Mouse (Mus musculus): ENCODE results near the gene A430078G23Rik. TPM values are rescaled to one million over a fixed set of nuclear protein-coding genes. Genes with fewer than 3 reads are reported as not detected.

The A430078G23Rik gene
- polyA plus RNA-seq, 1 experiment from 2014 or later, result 0.11 TPM

DNA sequence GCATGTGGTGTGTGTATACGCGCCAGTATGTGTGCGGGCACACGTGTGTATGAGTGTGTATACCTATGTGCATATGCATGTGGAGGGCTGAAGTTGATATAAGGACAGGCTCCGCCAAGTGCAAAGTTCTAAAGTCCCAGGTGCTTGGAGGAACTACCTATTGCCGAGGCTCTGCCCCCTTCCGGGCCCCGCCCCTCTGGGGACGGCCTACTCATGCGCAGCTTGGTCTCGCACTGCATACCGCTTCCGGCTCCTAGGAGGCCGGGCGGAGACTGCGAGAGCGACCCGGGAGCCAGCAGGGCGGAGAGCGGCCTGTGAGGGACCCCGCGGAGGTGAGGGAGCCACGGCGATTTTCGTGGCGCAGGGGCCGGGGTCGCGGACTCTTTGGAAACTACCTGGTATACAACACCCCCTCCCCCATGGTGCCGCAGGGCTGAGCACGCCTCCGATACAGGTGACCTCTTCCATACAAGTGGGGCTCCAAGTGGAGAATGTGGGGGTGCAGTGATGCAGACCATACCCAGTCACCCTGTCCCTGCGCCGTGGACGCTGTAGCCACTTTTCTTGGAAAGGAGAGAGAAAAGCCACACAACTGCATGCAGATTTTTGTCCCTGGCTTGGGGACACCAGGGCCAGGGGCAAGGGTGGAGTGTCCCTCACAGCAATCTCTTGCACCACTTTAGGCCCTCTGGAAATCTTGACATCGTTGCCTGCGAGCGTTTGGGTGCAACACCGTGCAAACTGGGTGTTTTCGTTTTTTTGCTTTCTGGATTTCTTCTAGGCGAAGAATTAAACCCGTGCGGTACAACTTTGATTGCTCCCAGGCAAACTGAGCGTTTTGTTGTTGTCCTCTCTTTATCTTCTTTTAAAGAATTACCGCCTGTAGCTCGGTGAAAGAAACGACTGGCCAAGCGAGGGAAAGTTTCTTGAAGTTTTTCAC is 39.8 kb downstream of the A430078G23Rik start, which contains the start of gene Arhgef18:
Gene Arhgef18 (plus strand): TSS at position 236 of the 940 bp plus-strand sequence.
- H3K4me1 ChIP-seq, result peaks cover 23% of the 10 kb centered on the region
- peak; percentile 97 for ATAC-seq (ENCODE audit: low FRiP score, low read depth)
- peak within 1 kb of the TSS; percentile 82 for H3K9ac ChIP-seq
- H3K27me3 ChIP-seq, result no peaks in the 10 kb centered on the region
- peaks cover 8% of the 10 kb centered on the region; the same call in 1 of the 2 replicates for H3K36me3 ChIP-seq
- H3K9me3 ChIP-seq, result no peaks in the 10 kb centered on the region
- 1% methylated on average over 48 of the region's 48 CpGs for WGBS
- H3K4me3 ChIP-seq, result peak within 1 kb of the TSS; percentile 83
- H3K27ac ChIP-seq, result no peak within 1 kb of the TSS
- H3K4me2 ChIP-seq (replicated peaks), result peak within 1 kb of the TSS; percentile 84

GRCm38 (mm10) chr8:3394600-3394999 is 41.4 kb downstream of the A430078G23Rik start:
- peaks cover 23% of the 10 kb centered on the region for H3K4me1 ChIP-seq
- H3K36me3 ChIP-seq, result peaks cover 20% of the 10 kb centered on the region
- 23% methylated on average over 6 of the region's 6 CpGs for WGBS
- no peak for ATAC-seq (ENCODE audit: low FRiP score, low read depth)
- no peaks in the 10 kb centered on the region for H3K9me3 ChIP-seq
- peak overlapping the region; percentile 84 for H3K4me2 ChIP-seq (replicated peaks)
- no peaks in the 10 kb centered on the region for H3K27me3 ChIP-seq
- peak overlapping the region; percentile 10; the same call in 1 of the 2 replicates for H3K27ac ChIP-seq
- H3K9ac ChIP-seq, result peak overlapping the region; percentile 54
- H3K4me3 ChIP-seq, result peak overlapping the region; percentile 17; the same call in 1 of the 2 replicates

GRCm38 (mm10) chr8:3395246-3395645 is 42.0 kb downstream of the A430078G23Rik start:
- Histone ChIP-seq H3K27me3 (no peaks in the 10 kb centered on the region), H3K9me3 (no peaks in the 10 kb centered on the region), H3K27ac (no peak overlapping the region; the same call in 1 of the 2 replicates), H3K4me3 (no peak overlapping the region), H3K36me3 (peaks cover 24% of the 10 kb centered on the region), H3K4me2 (replicated peaks) (peak overlapping the region; percentile 84), H3K9ac (peak overlapping the region; percentile 54; the same call in 1 of the 2 replicates), H3K4me1 (peaks cover 23% of the 10 kb centered on the region)
- WGBS, result 26% methylated on average over 4 of the region's 4 CpGs
- no peak for ATAC-seq (ENCODE audit: low FRiP score, low read depth)

DNA sequence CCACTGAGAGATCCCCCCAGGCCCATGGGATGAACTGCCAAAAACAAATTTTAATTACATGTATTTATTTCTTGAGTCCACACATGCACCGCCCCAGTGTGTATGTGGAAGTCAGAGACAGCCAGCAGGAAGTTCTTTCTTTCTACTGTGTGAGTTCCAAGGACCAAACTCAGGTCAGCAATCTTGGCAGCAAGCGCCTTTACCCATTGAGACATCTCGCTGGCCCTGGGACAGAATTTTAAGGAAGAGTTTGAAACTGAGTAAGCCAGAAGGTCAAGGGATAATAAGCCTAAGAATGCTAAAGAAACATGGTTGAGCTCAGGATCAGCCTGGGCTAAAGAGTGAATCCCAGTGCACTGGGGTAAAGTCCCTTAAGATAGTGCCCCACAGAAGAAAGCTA is 44.4 kb downstream of the A430078G23Rik start:
- ATAC-seq (ENCODE audit: low FRiP score, low read depth), result no peak
- Histone ChIP-seq H3K9me3 (no peaks in the 10 kb centered on the region), H3K27ac (no peak overlapping the region), H3K4me3 (no peak overlapping the region), H3K36me3 (peaks cover 38% of the 10 kb centered on the region), H3K9ac (no peak overlapping the region), H3K4me1 (peaks cover 19% of the 10 kb centered on the region), H3K27me3 (no peaks in the 10 kb centered on the region), H3K4me2 (replicated peaks) (no peak overlapping the region)
- WGBS, result 93% methylated on average over 3 of the region's 3 CpGs

DNA sequence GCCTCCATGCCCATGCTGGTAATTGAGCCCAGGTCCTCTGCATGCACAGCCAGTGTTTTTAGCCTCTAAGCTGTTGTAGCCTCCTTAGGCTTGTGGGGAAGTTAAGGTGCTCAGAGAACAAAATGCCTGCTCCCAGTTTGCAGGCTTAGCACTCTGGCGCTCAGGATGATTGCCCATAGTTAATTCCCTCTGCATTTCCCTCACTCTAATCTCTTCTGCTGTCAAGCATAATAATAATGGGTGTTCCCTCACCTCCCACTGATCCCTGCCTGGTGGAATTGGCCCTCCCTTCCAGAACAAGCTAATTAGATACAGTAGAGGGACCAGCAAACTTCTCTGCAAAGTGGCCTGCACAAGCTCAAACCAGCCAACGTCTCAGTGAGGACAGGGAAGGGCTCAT is 47.3 kb downstream of the A430078G23Rik start:
- Histone ChIP-seq H3K9me3 (no peaks in the 10 kb centered on the region), H3K4me2 (replicated peaks) (no peak overlapping the region), H3K27me3 (no peaks in the 10 kb centered on the region), H3K4me3 (no peak overlapping the region), H3K27ac (no peak overlapping the region), H3K36me3 (peaks cover 44% of the 10 kb centered on the region), H3K4me1 (no peaks in the 10 kb centered on the region), H3K9ac (no peak overlapping the region)
- WGBS, result 42% methylated on average over 2 of the region's 2 CpGs
- ATAC-seq (ENCODE audit: low FRiP score, low read depth), result no peak

GRCm38 (mm10) chr8:3407417-3407816 is 54.2 kb downstream of the A430078G23Rik start:
- no peak overlapping the region for H3K9ac ChIP-seq
- H3K4me3 ChIP-seq, result no peak overlapping the region
- ATAC-seq (ENCODE audit: low FRiP score, low read depth), result no peak
- 0 out of 2 replicates have a peak, but pooled peaks cover 4% of the 10 kb centered on the region for H3K4me1 ChIP-seq
- H3K27me3 ChIP-seq, result no peaks in the 10 kb centered on the region
- H3K9me3 ChIP-seq, result no peaks in the 10 kb centered on the region
- no peak overlapping the region for H3K4me2 ChIP-seq (replicated peaks)
- no peak overlapping the region for H3K27ac ChIP-seq
- H3K36me3 ChIP-seq, result peaks cover 11% of the 10 kb centered on the region
- WGBS, result 85% methylated on average over 3 of the region's 3 CpGs

DNA sequence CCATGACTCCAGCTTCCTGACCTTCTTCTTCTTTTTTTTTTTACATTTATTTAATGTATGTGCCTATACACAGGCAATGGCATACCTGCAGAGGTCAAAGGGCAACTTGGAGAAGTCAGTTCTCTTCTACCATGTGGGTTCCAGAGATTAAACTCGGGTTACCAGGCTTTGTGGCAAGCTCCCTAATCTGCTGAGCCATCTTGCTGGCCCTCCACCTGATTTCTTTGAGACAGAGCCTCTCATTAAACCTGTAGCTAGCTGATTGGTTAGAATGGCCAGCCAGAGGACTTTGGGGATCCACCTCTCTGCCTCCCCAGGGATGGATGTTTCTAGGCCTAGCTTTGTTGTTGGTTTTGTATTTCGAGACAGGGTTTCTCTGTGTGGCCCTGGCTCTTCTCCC is 57.9 kb downstream of the A430078G23Rik start:
- no peaks in the 10 kb centered on the region for H3K27me3 ChIP-seq
- H3K4me2 ChIP-seq (replicated peaks), result no peak overlapping the region
- no peak overlapping the region for H3K9ac ChIP-seq
- ATAC-seq (ENCODE audit: low FRiP score, low read depth), result no peak
- H3K4me1 ChIP-seq, result 0 out of 2 replicates have a peak, but pooled peaks cover 4% of the 10 kb centered on the region
- 0 out of 2 replicates have a peak, but pooled peaks cover 2% of the 10 kb centered on the region for H3K36me3 ChIP-seq
- H3K27ac ChIP-seq, result no peak overlapping the region
- H3K4me3 ChIP-seq, result no peak overlapping the region
- 77% methylated on average over 2 of the region's 2 CpGs for WGBS
- no peaks in the 10 kb centered on the region for H3K9me3 ChIP-seq

DNA sequence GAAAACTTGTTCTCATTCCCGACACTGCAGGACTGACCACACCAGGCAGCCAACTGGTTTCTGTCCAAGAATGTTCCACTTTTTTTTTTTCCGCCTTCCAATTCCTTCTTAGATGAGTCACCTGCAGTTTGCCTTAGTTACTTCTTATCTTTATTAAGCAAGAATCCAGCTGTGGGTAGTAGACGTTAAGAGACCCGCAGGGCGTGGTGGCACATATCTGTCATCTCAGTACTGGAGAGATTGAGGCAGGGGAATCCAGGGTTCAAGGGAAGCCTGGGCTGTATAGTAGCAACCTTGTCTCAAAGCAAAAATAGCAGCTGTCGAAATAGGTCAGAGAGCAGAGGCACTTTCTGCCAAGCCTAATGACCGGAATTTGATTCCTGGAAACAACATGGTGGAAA is 58.7 kb downstream of the A430078G23Rik start:
- H3K4me1 ChIP-seq, result peaks cover 4% of the 10 kb centered on the region; the same call in 1 of the 2 replicates
- no peaks in the 10 kb centered on the region for H3K9me3 ChIP-seq
- 80% methylated on average over 7 of the region's 7 CpGs for WGBS
- H3K27ac ChIP-seq, result no peak overlapping the region
- no peaks in the 10 kb centered on the region for H3K27me3 ChIP-seq
- H3K4me2 ChIP-seq (replicated peaks), result no peak overlapping the region
- no peak overlapping the region for H3K4me3 ChIP-seq
- H3K36me3 ChIP-seq, result no peaks in the 10 kb centered on the region
- ATAC-seq (ENCODE audit: low FRiP score, low read depth), result no peak
- H3K9ac ChIP-seq, result no peak overlapping the region

- ATAC-seq (ENCODE audit: low FRiP score, low read depth), result no peak
- no peaks in the 10 kb centered on the region for H3K27me3 ChIP-seq
These were observed 59.6 kb downstream of the A430078G23Rik start for GRCm38 (mm10) chr8:3412816-3413215.

GRCm38 (mm10) chr8:3414639-3415190 is 61.5 kb downstream of the A430078G23Rik start:
- H3K27me3 ChIP-seq, result no peaks in the 10 kb centered on the region
- ATAC-seq (ENCODE audit: low FRiP score, low read depth), result no peak
- peaks cover 25% of the 10 kb centered on the region for H3K4me1 ChIP-seq
- H3K9ac ChIP-seq, result no peak overlapping the region
- no peak overlapping the region for H3K4me3 ChIP-seq
- no peaks in the 10 kb centered on the region for H3K9me3 ChIP-seq
- no peak overlapping the region for H3K4me2 ChIP-seq (replicated peaks)
- no peaks in the 10 kb centered on the region for H3K36me3 ChIP-seq
- H3K27ac ChIP-seq, result no peak overlapping the region
- 72% methylated on average over 6 of the region's 6 CpGs for WGBS

More at GRCm38 (mm10) chr8:3412816-3413215, 59.6 kb downstream of the A430078G23Rik start:
- WGBS, result 93% methylated on average over 1 of the region's 1 CpGs
- Histone ChIP-seq H3K4me3 (no peak overlapping the region), H3K4me1 (peaks cover 13% of the 10 kb centered on the region), H3K9me3 (no peaks in the 10 kb centered on the region), H3K36me3 (no peaks in the 10 kb centered on the region), H3K27ac (no peak overlapping the region), H3K4me2 (replicated peaks) (no peak overlapping the region), H3K9ac (no peak overlapping the region)

DNA sequence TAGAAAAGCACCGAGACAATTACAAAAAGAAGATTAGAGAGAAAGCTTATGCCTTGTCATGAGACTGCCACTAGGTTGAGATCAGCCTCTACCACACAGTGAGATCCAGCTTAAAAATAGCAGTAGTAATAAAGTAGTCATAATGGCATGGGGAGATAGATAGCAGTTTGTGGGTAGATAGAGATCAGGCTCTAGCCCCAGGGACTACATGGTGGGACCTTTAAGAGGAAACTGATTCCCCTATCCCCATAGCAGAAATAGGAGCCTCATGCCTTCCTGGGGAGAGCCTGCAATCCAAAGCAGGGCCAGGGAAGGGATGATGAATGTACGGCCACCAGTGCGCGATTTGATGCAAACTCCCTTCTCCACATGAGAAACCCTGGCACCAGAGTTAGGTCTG is 62.0 kb downstream of the A430078G23Rik start:
- WGBS, result 76% methylated on average over 4 of the region's 4 CpGs
- Histone ChIP-seq H3K36me3 (no peaks in the 10 kb centered on the region), H3K4me2 (replicated peaks) (no peak overlapping the region), H3K27me3 (no peaks in the 10 kb centered on the region), H3K4me3 (no peak overlapping the region), H3K9ac (no peak overlapping the region), H3K27ac (no peak overlapping the region), H3K9me3 (no peaks in the 10 kb centered on the region), H3K4me1 (peaks cover 31% of the 10 kb centered on the region)
- ATAC-seq (ENCODE audit: low FRiP score, low read depth), result no peak

- Histone ChIP-seq H3K9ac (no peak overlapping the region), H3K4me1 (peaks cover 35% of the 10 kb centered on the region), H3K4me3 (no peak overlapping the region), H3K27ac (no peak overlapping the region), H3K9me3 (no peaks in the 10 kb centered on the region), H3K36me3 (no peaks in the 10 kb centered on the region), H3K27me3 (no peaks in the 10 kb centered on the region), H3K4me2 (replicated peaks) (no peak overlapping the region)
- 89% methylated on average over 6 of the region's 6 CpGs for WGBS
- no peak for ATAC-seq (ENCODE audit: low FRiP score, low read depth)
These were observed 62.4 kb downstream of the A430078G23Rik start for GRCm38 (mm10) chr8:3415661-3416060.
